In the genomic region with DNA sequence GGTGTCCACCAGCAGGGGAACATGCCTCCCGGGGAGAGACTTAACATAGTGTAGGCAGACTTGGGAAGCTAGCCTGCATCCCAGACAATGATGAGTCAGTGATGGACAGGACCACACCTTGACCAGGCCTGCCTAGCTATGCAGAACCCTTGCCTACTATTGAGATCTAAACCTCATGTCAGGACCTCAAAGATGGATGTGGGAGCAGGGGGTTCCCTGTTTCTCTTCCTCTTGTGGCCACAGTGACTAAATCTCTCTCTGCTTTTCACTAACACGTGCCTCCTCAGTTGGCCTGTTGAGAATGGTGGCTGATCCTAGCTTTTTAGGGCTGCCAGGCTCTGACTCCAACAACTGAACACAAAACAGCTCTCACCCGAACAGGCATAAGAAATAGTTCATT, we compare ENCODE assay signal across 22 mouse cellular contexts.
DNase-seq lines count a peak whose midpoint lies in the region; ATAC-seq lines count a peak whose summit lies in the region.
"Had no signal": no experiment of that assay in that cellular context is flagged by ENCODE, and none has a peak within 500 bp of the region (broad histone marks: within the 10 kb centered on the region; RNA-seq: fewer than 3 reads in every experiment).

No protein-coding gene starts in this region.

- peak; percentile 3 to 18 for DNase-seq in monocyte, adult 2 months (ENCODE audit: low read depth in 1 of 2, low spot score in 2 of 2)
- DNase-seq in yolk sac, embryonic 10.5 days (ENCODE audit: low spot score), result no peak
- no peak for DNase-seq in heart, postnatal 4 days
- DNase-seq: adrenal gland, adult 8-10 months; adrenal gland, postnatal 14 days; adrenal gland, postnatal 36 days; B cell, adult 2 months; cerebellum, adult 11-12 months; cerebellum, adult 2 months; cerebellum, adult 9-10 months; cerebellum, postnatal 10 days; cerebellum, postnatal 25 days; embryo, embryonic 11 days had no signal

- ATAC-seq in monocyte, adult 5-6 weeks (replicated peaks; ENCODE audit: insufficient number of reproducible peaks, low FRiP score, low TSS enrichment, poor library complexity, severe bottlenecking), result no peak
- ATAC-seq in granulocyte monocyte progenitor cell, adult 5-6 weeks (replicated peaks; ENCODE audit: poor library complexity, severe bottlenecking), result peak; percentile 82
- ATAC-seq in megakaryocyte progenitor cell, adult 5-6 weeks (replicated peaks; ENCODE audit: poor library complexity), result peak; percentile 76
- ATAC-seq in frontal cortex, adult (ENCODE audit: low TSS enrichment), result no peak
- ATAC-seq: activated CD4-positive, CD25-positive, alpha-beta regulatory T cell, adult 4 months; CD4-positive, CD25-positive, alpha-beta regulatory T cell, adult 4 months; forebrain, embryonic 14.5 days; forebrain, embryonic 16.5 days; Patski had no signal

Comparison
In these comparisons a context has a peak if more than half of its experiments do, and no peak if none do; other contexts are left out.
1. DNase-seq: peak in monocyte, adult 2 months (2 of 2); none in yolk sac, embryonic 10.5 days (single experiment) and heart, postnatal 4 days (single experiment).
2. ATAC-seq: peak in granulocyte monocyte progenitor cell, adult 5-6 weeks (single experiment) and megakaryocyte progenitor cell, adult 5-6 weeks (single experiment); none in monocyte, adult 5-6 weeks (single experiment) and frontal cortex, adult (single experiment).